Mouse (Mus musculus): ENCODE measurements around the gene Shcbp1l.

DNA sequence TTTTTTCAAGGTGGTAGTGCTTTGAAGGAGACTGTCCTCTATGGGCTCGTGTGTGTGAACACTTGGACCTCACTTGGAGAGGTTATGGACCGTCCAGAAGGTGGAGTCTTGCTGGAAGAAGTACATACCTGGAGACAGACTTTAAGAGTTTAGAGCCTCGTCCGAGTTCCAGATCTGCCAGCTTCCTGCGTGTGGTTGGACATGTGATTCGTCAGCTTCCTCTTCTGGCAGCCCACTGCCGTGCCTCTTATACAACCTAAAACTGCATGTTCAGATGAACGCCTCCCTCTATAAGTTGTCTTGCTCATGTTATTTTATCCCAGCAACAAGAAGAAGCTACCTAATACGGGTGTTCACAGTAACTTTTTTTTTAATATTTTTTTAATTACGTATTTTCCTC lies 6.7 kb downstream of the Shcbp1l start:
- TF ChIP-seq CTCF (IDR thresholded peaks at IDR 0.05; ENCODE audit: control insufficient read depth, insufficient read depth, low read length) (no peak), POLR2A (IDR thresholded peaks at IDR 0.05; ENCODE audit: borderline replicate concordance, control insufficient read depth, low read depth, low read length) (no peak)
